Mouse (Mus musculus) midbrain, embryonic 15.5 days (tissue): ENCODE results near the gene L1td1. TPM values are rescaled to one million over a fixed set of nuclear protein-coding genes. Genes with fewer than 3 reads are reported as not detected.

Source experiments
- ATAC-seq: fragments of 200-750 bp; cut with Nextera tagmentation; replicated peaks from 2 replicates; pipeline ENCODE4 v1.8.0; 2017; ENCODE audit warnings: moderate TSS enrichment
- H3K27ac ChIP-seq: fragments of 300-500 bp; sonication (generic); 2 replicates; pipeline ENCODE4 v1.5.1; 2015; ENCODE audit warnings: mild to moderate bottlenecking, inconsistent platforms
- H3K27me3 ChIP-seq: fragments of 300-500 bp; sonication (generic); replicated peaks from 2 replicates; pipeline ENCODE4 v1.6.1; 2015; ENCODE audit warnings: inconsistent platforms
- H3K36me3 ChIP-seq: fragments of 300-500 bp; sonication (generic); replicated peaks from 2 replicates; pipeline ENCODE4 v1.6.1; 2015; ENCODE audit warnings: inconsistent platforms
- H3K4me1 ChIP-seq: fragments of 300-500 bp; sonication (generic); 2 replicates; pipeline ENCODE4 v1.6.1; 2015; ENCODE audit warnings: inconsistent platforms
- H3K4me2 ChIP-seq: fragments of 300-500 bp; sonication (generic); 2 replicates; pipeline ENCODE4 v1.6.1; 2015; ENCODE audit warnings: inconsistent platforms, mild to moderate bottlenecking, moderate library complexity
- H3K4me3 ChIP-seq: fragments of 300-500 bp; sonication (generic); 2 replicates; pipeline ENCODE4 v1.5.1; 2015; ENCODE audit warnings: mild to moderate bottlenecking, inconsistent platforms
- H3K9ac ChIP-seq: fragments of 300-500 bp; sonication (generic); 2 replicates; pipeline ENCODE4 v1.6.1; 2015; ENCODE audit warnings: mild to moderate bottlenecking, inconsistent platforms
- H3K9me3 ChIP-seq: fragments of 300-500 bp; sonication (generic); 2 replicates; pipeline ENCODE4 v1.6.1; 2016; ENCODE audit warnings: inconsistent platforms
- WGBS: fragments of 180-500 bp; shearing (Covaris S2); methylation state at CpG from one replicate; pipeline ENCODE4 v1.1.7; 2015; ENCODE audit warnings: mixed read lengths; 5-methylcytosine and 5-hydroxymethylcytosine counted together
- polyA plus RNA-seq: library from polyadenylated mRNA; unstranded; fragments of >200 nt; fragmentation: Nextera tagmentation; extraction: Ambion mirVana; gene quantifications from 2 replicates; pipeline ENCODE4 v1.2.1, GENCODE M21; 2015

L1td1 gene
- polyA plus RNA-seq, result 0.05 TPM in 1 of 2 replicates, not detected in the other

DNA sequence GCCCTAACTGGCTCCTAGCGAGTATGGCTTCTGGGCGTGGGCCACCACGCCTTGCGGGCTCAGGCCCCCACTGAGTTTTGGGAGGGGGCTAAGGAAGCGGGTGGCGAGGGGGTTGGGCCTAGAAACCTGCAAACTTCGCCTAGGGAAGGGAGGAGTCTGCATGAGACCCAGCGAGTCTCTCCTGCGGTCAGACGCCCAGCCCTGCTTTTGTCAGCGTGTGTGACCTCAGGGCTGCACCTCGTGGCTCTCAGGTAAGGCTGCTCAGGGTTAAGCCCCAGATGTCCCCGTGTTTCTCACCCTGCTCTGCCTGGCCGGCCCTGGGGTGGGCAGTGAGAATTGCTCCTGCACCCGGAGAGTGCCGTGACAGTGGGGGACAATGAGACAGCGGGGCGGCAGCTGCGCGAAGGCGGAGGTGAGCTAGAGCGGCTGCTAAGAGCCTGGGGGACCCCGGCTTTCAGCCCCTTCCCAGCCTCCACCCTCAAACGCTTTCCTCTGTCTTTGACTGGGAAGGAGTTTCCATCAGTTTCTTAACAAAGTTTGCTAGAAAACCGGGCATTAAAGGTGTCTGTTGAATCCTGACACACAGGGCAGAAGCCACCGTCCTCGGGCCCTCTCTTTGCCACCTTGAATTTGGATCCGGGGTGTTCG is at the start of gene L1td1:
L1td1 (plus strand) TSS at position 145 of the 648 bp plus-strand sequence.
- Histone ChIP-seq H3K36me3 (no peaks in the 10 kb centered on the region), H3K4me1 (peaks cover 20% of the 10 kb centered on the region), H3K4me2 (peak within 1 kb of the TSS; percentile 55), H3K4me3 (peak within 1 kb of the TSS; percentile 33), H3K27me3 (peaks cover 35% of the 10 kb centered on the region), H3K9me3 (no peaks in the 10 kb centered on the region), H3K9ac (no peak within 1 kb of the TSS), H3K27ac (no peak within 1 kb of the TSS)
- 3% methylated on average over 29 of the region's 29 CpGs for WGBS
- ATAC-seq, result 0 out of 2 replicates have a peak, but pooled peaks have one; percentile 34

DNA sequence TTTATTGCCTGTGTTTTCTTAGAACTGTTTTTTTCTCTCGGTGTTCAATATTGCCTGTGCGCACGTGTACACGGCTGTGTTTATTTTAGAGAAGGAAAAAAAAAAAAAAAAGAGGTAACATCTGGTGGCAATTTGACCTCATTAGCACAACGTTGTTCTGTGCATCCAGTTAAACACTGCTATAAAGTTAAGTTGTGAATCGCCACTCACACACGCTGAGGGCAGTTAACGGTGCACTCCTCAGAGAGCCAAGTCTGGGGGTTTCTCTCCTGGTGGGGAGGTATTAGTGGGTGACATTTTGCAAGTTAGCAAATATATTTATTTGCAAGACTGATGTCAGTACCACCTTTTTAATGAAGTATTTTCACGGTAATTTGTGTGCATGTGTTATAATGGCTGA is 49.0 kb upstream of the L1td1 start:
- no peak overlapping the region for H3K27ac ChIP-seq
- no peak for ATAC-seq
- WGBS, result 78% methylated on average over 9 of the region's 9 CpGs
- no peak overlapping the region for H3K9ac ChIP-seq
- no peak overlapping the region for H3K4me3 ChIP-seq
- no peaks in the 10 kb centered on the region for H3K4me1 ChIP-seq
- no peaks in the 10 kb centered on the region for H3K9me3 ChIP-seq
- H3K4me2 ChIP-seq, result no peak overlapping the region
- H3K27me3 ChIP-seq, result no peaks in the 10 kb centered on the region
- H3K36me3 ChIP-seq, result no peaks in the 10 kb centered on the region

DNA sequence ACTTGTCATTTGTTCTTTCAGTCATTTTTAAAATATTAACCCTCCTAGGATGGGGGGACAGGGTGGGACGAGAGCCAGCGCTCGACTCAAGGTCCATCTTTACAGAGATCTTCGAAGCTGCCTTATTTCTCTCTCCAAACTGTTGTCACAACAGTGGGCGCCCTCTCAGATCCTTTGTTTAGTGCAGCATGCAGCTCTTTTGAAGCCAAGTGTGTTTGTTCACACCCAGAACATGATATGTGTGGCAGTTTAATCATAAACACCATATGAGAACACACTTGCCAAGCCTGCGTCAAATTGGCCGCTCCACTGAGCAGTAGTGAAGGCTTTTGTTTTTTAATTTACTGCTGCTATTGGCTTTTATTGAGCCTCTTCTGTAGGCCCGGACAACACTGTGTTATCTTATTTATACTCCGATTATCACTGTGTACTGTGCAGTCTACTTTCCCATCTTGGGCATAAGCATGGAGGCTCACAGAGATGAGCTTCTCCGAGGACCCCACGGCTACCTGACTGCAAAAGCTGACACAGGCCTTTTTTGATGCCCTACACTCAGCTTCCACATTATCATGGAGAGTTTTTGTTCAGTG is 39.8 kb upstream of the L1td1 start:
- no peak for ATAC-seq
- H3K9me3 ChIP-seq, result no peaks in the 10 kb centered on the region
- no peaks in the 10 kb centered on the region for H3K27me3 ChIP-seq
- no peak overlapping the region for H3K4me2 ChIP-seq
- peaks cover 10% of the 10 kb centered on the region for H3K4me1 ChIP-seq
- H3K36me3 ChIP-seq, result no peaks in the 10 kb centered on the region
- 76% methylated on average over 11 of the region's 11 CpGs for WGBS
- H3K27ac ChIP-seq, result no peak overlapping the region
- no peak overlapping the region for H3K4me3 ChIP-seq
- no peak overlapping the region for H3K9ac ChIP-seq

DNA sequence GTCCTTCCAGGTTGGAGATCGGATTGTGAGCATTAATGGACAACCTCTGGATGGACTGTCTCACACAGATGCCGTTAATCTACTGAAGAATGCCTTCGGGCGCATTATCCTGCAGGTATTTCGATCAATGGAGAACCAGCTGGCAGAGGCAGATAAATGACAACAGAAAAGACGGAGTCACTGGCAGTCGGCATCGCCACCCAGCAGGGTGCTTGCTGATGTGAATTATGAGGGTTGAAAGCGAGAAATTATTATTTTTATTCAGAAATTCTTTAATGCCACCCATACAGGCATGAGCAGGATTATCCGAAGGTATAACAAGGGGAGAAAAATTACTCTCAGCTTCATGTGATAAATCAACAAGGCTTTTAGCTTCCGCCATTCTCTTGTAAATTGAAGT is 38.4 kb upstream of the L1td1 start:
- peak overlapping the region; percentile 55 for H3K27ac ChIP-seq
- H3K36me3 ChIP-seq, result no peaks in the 10 kb centered on the region
- H3K9ac ChIP-seq, result no peak overlapping the region
- WGBS, result 37% methylated on average over 11 of the region's 11 CpGs
- H3K4me1 ChIP-seq, result peaks cover 10% of the 10 kb centered on the region
- H3K4me2 ChIP-seq, result peak overlapping the region; percentile 28
- no peaks in the 10 kb centered on the region for H3K9me3 ChIP-seq
- no peaks in the 10 kb centered on the region for H3K27me3 ChIP-seq
- peak; percentile 76 for ATAC-seq
- no peak overlapping the region for H3K4me3 ChIP-seq

DNA sequence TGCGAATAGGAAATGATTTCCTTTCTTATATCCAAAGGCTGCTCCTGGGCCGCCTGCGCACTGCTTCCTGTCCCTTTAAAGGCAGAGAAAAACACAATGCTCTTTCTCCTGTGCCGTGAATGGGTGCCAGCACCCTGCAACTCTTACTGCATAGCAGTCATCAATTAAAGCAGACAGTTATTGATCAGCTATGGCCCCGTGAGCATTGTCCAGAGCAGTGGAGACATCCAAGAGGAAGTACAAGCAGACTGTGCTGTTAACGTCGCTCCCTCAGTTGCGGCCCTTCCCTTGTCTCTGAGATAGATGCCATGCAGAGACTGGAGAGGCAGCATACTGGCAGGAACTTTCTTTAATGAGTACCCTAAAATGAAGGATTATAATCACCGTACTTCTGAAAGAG is 38.0 kb upstream of the L1td1 start:
- no peak overlapping the region for H3K9ac ChIP-seq
- 58% methylated on average over 9 of the region's 9 CpGs for WGBS

DNA sequence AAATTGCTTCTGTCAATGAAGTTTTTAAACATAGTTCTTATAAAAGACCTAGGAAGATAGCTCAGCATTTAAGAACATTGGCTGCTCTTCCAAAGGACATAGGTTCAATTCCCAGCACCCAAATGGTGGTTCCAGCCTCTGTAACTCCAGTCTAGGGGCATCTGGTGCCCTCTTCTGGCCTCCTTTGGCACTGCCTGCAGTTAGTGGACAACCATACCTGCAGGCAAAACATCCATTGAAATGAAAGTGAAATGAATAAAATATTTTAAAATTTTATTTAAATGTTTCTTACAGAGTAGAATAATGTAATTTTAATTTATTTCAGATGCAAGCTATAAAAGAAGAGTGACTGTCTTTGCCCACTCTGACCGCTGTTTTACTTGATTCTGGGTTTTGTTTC is 36.5 kb upstream of the L1td1 start:
- Histone ChIP-seq H3K4me1 (peaks cover 10% of the 10 kb centered on the region), H3K27ac (no peak overlapping the region), H3K9ac (no peak overlapping the region), H3K4me2 (no peak overlapping the region), H3K9me3 (no peaks in the 10 kb centered on the region), H3K27me3 (no peaks in the 10 kb centered on the region), H3K4me3 (no peak overlapping the region), H3K36me3 (no peaks in the 10 kb centered on the region)
- 100% methylated on average over 1 of the region's 1 CpGs for WGBS
- ATAC-seq, result no peak

More for the DNA sequence above, 38.0 kb upstream of the L1td1 start:
- Histone ChIP-seq H3K4me1 (peaks cover 10% of the 10 kb centered on the region), H3K9me3 (no peaks in the 10 kb centered on the region), H3K4me2 (peak overlapping the region; percentile 28), H3K27me3 (no peaks in the 10 kb centered on the region), H3K27ac (peak overlapping the region; percentile 55), H3K4me3 (no peak overlapping the region), H3K36me3 (no peaks in the 10 kb centered on the region)
- peak; percentile 49 for ATAC-seq

DNA sequence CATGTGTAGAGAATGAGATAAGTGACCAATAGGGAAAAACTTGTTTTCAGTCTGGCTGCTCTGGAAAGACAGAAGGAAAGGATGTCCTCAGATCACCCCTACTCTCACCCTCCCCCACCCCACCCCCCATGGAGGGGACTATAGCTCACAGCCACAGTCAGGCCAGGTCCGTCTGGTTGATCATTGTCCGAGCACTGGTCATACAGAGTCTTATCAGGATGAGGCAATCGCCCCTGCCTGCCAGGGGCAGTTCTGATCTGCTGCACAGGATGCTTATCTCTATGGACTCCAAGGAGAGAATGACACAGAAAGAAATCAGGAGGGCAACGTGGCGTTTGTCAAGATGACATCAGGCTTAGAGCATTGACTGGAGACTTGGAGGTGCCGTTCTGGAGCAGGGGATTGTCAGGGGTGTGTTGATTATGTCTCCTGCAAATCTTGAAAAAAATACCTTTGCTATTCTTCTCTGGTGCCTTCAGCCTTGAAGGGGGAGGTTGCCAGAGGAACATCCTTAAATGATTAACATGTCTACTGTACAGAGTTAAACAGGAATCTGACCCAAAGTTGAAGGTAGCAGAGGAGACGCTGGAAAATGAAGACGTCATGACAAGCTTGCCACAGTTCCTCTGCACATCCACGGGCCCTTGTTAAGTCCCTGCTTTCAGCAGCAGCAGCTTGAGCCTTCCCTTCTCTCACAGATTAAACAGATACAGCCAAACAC is 32.9 kb upstream of the L1td1 start:
- no peak overlapping the region for H3K4me2 ChIP-seq
- no peaks in the 10 kb centered on the region for H3K36me3 ChIP-seq
- H3K27ac ChIP-seq, result no peak overlapping the region
- H3K4me3 ChIP-seq, result no peak overlapping the region
- H3K9me3 ChIP-seq, result no peaks in the 10 kb centered on the region
- H3K9ac ChIP-seq, result no peak overlapping the region
- no peaks in the 10 kb centered on the region for H3K27me3 ChIP-seq
- no peak for ATAC-seq
- WGBS, result 62% methylated on average over 9 of the region's 9 CpGs
- H3K4me1 ChIP-seq, result peaks cover under 1% of the 10 kb centered on the region

DNA sequence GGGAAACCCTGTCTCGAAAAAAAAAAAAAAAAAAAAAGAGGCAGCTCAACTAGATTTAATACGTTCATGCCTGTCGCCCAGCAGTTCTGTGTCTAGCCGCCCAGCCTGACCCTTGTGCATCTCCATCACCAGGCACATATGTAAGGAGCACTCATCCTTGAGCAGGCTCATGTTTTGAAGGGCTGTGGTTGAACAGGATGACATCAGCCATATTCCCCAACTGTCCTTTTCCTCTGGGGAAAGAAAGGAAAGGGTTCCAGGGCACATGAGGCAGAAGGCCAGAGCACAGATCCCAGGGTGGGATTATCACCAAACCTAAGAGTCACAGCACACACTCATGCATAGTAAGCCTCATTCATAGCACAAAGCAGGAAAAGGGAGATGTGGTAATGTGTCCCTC is 28.6 kb upstream of the L1td1 start:
- Histone ChIP-seq H3K27me3 (no peaks in the 10 kb centered on the region), H3K9me3 (no peaks in the 10 kb centered on the region), H3K27ac (no peak overlapping the region), H3K4me1 (no peaks in the 10 kb centered on the region), H3K9ac (no peak overlapping the region), H3K36me3 (no peaks in the 10 kb centered on the region), H3K4me3 (no peak overlapping the region), H3K4me2 (no peak overlapping the region)
- WGBS, result 79% methylated on average over 4 of the region's 4 CpGs
- ATAC-seq, result no peak

DNA sequence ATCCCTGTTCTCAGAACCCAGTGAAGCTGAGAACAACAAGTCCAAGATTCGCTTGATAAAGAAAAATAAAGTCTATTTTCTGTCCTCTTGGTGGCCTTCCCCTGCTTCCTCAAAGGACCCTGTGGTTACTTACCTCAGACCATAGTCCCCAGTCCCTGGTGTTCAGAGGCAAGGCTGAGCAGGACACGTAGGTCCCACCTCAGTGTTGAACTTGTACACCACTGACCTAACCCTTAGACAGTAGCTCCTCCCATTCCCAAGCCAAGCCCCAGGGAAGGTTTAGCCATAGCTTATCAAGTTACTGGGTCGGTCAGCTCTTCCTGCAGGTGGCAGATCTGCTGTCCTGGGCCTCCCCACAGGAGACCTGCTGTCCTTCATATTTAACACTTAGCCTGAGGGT is 27.6 kb upstream of the L1td1 start:
- no peaks in the 10 kb centered on the region for H3K27me3 ChIP-seq
- H3K36me3 ChIP-seq, result no peaks in the 10 kb centered on the region
- 70% methylated on average over 3 of the region's 3 CpGs for WGBS
- no peaks in the 10 kb centered on the region for H3K9me3 ChIP-seq
- no peak for ATAC-seq
- H3K9ac ChIP-seq, result no peak overlapping the region
- no peak overlapping the region for H3K4me2 ChIP-seq
- no peak overlapping the region for H3K27ac ChIP-seq
- H3K4me3 ChIP-seq, result no peak overlapping the region
- no peaks in the 10 kb centered on the region for H3K4me1 ChIP-seq

DNA sequence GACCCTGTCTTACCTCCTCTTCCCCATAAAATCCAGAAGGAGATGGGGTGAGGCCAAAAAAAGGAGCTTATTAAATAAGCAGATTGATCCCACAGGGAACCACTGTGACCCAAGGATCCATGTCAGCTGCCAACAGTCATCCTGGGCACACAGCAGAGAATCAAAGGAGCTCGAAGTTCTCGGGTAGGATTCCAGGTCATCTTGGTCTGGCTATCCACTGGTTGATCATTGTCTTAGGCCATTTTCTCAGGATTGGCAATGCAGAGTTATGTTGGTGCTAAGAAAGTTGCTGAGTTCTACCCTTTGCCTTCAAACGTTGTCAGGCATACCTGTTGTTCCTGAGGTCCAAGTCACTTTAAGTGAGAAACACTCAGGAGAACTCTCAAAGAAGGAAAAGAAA is 26.4 kb upstream of the L1td1 start:
- no peak for ATAC-seq
- 94% methylated on average over 3 of the region's 3 CpGs for WGBS
- H3K4me3 ChIP-seq, result no peak overlapping the region

DNA sequence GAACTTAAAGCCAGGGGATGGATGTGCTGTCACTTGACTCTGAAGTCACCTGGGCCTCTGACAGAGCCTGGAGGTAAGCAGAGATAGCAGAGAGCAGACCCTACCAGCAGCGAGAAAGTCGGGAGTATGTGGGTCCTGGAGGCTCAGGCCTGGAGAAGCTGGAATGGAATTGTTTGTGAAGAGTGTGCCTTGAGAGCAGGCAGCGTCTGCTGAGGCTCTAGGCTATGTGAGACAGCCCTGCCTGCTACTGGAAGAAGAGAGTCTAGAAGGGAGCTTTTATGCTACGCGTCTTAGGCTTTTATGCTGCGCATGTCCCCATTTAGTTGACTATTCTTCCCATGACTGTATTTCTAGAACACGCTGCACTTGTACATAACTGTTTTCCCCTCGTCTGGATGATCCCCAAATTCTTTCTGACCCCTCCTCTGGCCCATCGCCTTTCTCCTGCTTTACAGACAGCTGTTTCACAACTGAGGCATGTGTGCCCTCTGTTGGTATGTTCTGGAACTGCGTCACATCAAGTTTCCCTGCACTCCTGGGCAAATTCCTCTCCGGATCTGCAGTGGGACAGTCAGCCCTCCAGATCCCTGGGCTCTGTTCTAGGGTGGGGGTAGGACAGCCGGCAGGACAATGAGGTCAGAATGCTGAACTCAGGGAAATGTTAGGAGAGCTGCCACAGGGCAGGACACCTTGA is 24.2 kb upstream of the L1td1 start:
- H3K27ac ChIP-seq, result no peak overlapping the region
- H3K9me3 ChIP-seq, result no peaks in the 10 kb centered on the region
- peak overlapping the region; percentile 19; the same call in 1 of the 2 replicates for H3K4me2 ChIP-seq
- peak; percentile 76 for ATAC-seq
- H3K9ac ChIP-seq, result no peak overlapping the region
- WGBS, result 28% methylated on average over 12 of the region's 12 CpGs
- no peaks in the 10 kb centered on the region for H3K27me3 ChIP-seq
- H3K36me3 ChIP-seq, result no peaks in the 10 kb centered on the region
- H3K4me3 ChIP-seq, result no peak overlapping the region
- H3K4me1 ChIP-seq, result no peaks in the 10 kb centered on the region

More for the DNA sequence above, 26.4 kb upstream of the L1td1 start:
- Histone ChIP-seq H3K4me2 (no peak overlapping the region), H3K27me3 (no peaks in the 10 kb centered on the region), H3K4me1 (no peaks in the 10 kb centered on the region), H3K27ac (no peak overlapping the region), H3K9me3 (no peaks in the 10 kb centered on the region), H3K36me3 (no peaks in the 10 kb centered on the region), H3K9ac (no peak overlapping the region)

DNA sequence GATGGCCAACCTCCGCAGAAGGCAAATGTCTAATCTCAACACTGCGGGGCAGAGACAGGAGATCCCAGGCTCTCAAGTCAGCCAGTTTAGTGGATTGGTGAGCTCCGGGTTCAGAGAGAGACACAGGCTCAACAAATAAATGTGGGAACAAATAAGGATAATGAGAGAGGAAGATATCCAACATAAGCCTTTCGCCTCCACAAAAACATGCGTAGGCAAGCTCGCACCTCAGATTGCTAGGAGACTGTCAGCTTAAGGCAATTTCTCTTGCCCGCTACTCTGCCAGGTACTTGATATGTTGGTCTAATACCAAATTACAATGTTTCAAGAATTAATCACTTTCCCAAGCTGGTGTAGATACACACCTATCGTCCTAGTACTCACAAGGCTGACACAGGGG is 15.6 kb upstream of the L1td1 start:
- Histone ChIP-seq H3K9me3 (no peaks in the 10 kb centered on the region), H3K27ac (no peak overlapping the region), H3K9ac (no peak overlapping the region), H3K4me3 (no peak overlapping the region), H3K4me1 (no peaks in the 10 kb centered on the region), H3K36me3 (no peaks in the 10 kb centered on the region), H3K4me2 (no peak overlapping the region), H3K27me3 (no peaks in the 10 kb centered on the region)
- no peak for ATAC-seq
- WGBS, result 94% methylated on average over 8 of the region's 8 CpGs
